Mouse (Mus musculus): ENCODE measurements around the gene Pramef12. TPM values are rescaled to one million over a fixed set of nuclear protein-coding genes. Genes with fewer than 3 reads are reported as not detected.
"Not testable (repeated sequence)": the region's sequence is repeated elsewhere in the genome, so short reads cannot be mapped to it uniquely, and the experiment has no call there.

Gene Pramef12
- total and polyA plus RNA-seq, 2 experiments from 2014 or later: not detected

GRCm38 (mm10) chr4:144396316-144396715, 11.9 kb downstream of the Pramef12 start:
- ATAC-seq: no peak
- Histone ChIP-seq H3K4me2 (ENCODE audit: low read depth, low read length) (no peak overlapping the region), H3K36me3 (ENCODE audit: insufficient read depth, low read length) (no peaks in the 10 kb centered on the region), H3K27me3 (ENCODE audit: insufficient read depth, low read length) (no peaks in the 10 kb centered on the region), H3K9me3 (ENCODE audit: low read length) (peaks cover 16% of the 10 kb centered on the region), H3K9ac (replicated peaks; ENCODE audit: low read length) (no peak overlapping the region), H3K4me1 (ENCODE audit: insufficient read depth, low read length) (no peaks in the 10 kb centered on the region), H3K27ac (no peak overlapping the region), H3K4me3 (ENCODE audit: low read length) (no peak overlapping the region)
- no peak for TF ChIP-seq CTCF (IDR thresholded peaks at IDR 0.05; ENCODE audit: low read depth)
- no peak for DNase-seq (ENCODE audit: low spot score)
- 36% methylated on average over 3 of the region's 3 CpGs for WGBS

GRCm38 (mm10) chr4:144377911-144378310, 30.4 kb downstream of the Pramef12 start, which contains the start of gene Pramef20:
Pramef20 (minus strand) TSS chr4:144377933.
- WGBS: 56% methylated on average over 2 of the region's 2 CpGs
- H3K27ac ChIP-seq: no peak within 1 kb of the TSS
- ATAC-seq (no peak), DNase-seq (ENCODE audit: low spot score) (no peak)
- H3K27me3 ChIP-seq (ENCODE audit: insufficient read depth, low read length): no peaks in the 10 kb centered on the region
- H3K9me3 ChIP-seq (ENCODE audit: low read length): peaks cover 20% of the 10 kb centered on the region
- no peak within 1 kb of the TSS for H3K4me2 ChIP-seq (ENCODE audit: low read depth, low read length)
- H3K4me3 ChIP-seq (ENCODE audit: low read length): no peak within 1 kb of the TSS
- no peaks in the 10 kb centered on the region for H3K36me3 ChIP-seq (ENCODE audit: insufficient read depth, low read length)
- H3K9ac ChIP-seq (replicated peaks; ENCODE audit: low read length): no peak within 1 kb of the TSS
- TF ChIP-seq CTCF (IDR thresholded peaks at IDR 0.05; ENCODE audit: low read depth): no peak
- H3K4me1 ChIP-seq (ENCODE audit: insufficient read depth, low read length): no peaks in the 10 kb centered on the region

GRCm38 (mm10) chr4:144357642-144358041, 50.6 kb downstream of the Pramef12 start, which contains the start of gene Gm13119:
Gm13119 (plus strand) TSS chr4:144357942.
- H3K9ac ChIP-seq (replicated peaks; ENCODE audit: low read length); H3K27me3 ChIP-seq (ENCODE audit: insufficient read depth, low read length); ATAC-seq; H3K27ac ChIP-seq; DNase-seq (ENCODE audit: low spot score); H3K4me1 ChIP-seq (ENCODE audit: insufficient read depth, low read length); H3K4me3 ChIP-seq (ENCODE audit: low read length); H3K4me2 ChIP-seq (ENCODE audit: low read depth, low read length); H3K36me3 ChIP-seq (ENCODE audit: insufficient read depth, low read length); H3K9me3 ChIP-seq (ENCODE audit: low read length): not testable (repeated sequence)
- 87% methylated on average over 3 of the region's 3 CpGs for WGBS

Other genes starting within 250 kb of the Pramef12 start
- not detected in 2 replicates for gene Oog3, start 245.8 kb downstream of the Pramef12 start, total RNA-seq (2014; rRNA removed)
- not detected in 2 replicates for gene Oog3, start 245.8 kb downstream of the Pramef12 start, polyA plus RNA-seq (2015; fragmentation: Nextera tagmentation; extraction: Ambion mirVana)
- not detected in 2 replicates for gene Oog2, start 217.7 kb downstream of the Pramef12 start, total RNA-seq (2014; rRNA removed)
- not detected in 2 replicates for gene Oog2, start 217.7 kb downstream of the Pramef12 start, polyA plus RNA-seq (2015; fragmentation: Nextera tagmentation; extraction: Ambion mirVana)
- gene C87977, start 195.1 kb downstream of the Pramef12 start, total RNA-seq (2014; rRNA removed): not detected in 2 replicates
- gene C87977, start 195.1 kb downstream of the Pramef12 start, polyA plus RNA-seq (2015; fragmentation: Nextera tagmentation; extraction: Ambion mirVana): not detected in 2 replicates
- not detected in 2 replicates for gene Pramel5, start 128.0 kb downstream of the Pramef12 start, total RNA-seq (2014; rRNA removed)
- gene Pramel5, start 128.0 kb downstream of the Pramef12 start, polyA plus RNA-seq (2015; fragmentation: Nextera tagmentation; extraction: Ambion mirVana): not detected in 2 replicates
- not detected in 2 replicates for gene Gm13128, start 78.2 kb downstream of the Pramef12 start, total RNA-seq (2014; rRNA removed)
- gene Gm13128, start 78.2 kb downstream of the Pramef12 start, polyA plus RNA-seq (2015; fragmentation: Nextera tagmentation; extraction: Ambion mirVana): not detected in 2 replicates
- gene Gm13119, start 50.5 kb downstream of the Pramef12 start, total RNA-seq (2014; rRNA removed): not detected in 2 replicates
- not detected in 2 replicates for gene Gm13119, start 50.5 kb downstream of the Pramef12 start, polyA plus RNA-seq (2015; fragmentation: Nextera tagmentation; extraction: Ambion mirVana)
- gene Pramef20, start 30.5 kb downstream of the Pramef12 start, total RNA-seq (2014; rRNA removed): not detected in 2 replicates
- not detected in 2 replicates for gene Pramef20, start 30.5 kb downstream of the Pramef12 start, polyA plus RNA-seq (2015; fragmentation: Nextera tagmentation; extraction: Ambion mirVana)
- gene 1700012P22Rik, start 30.3 kb upstream of the Pramef12 start, total RNA-seq (2014; rRNA removed): not detected in 2 replicates
- gene 1700012P22Rik, start 30.3 kb upstream of the Pramef12 start, polyA plus RNA-seq (2015; fragmentation: Nextera tagmentation; extraction: Ambion mirVana): 0.15 and 0.49 TPM in 2 replicates
- gene Gm9944, start 44.9 kb upstream of the Pramef12 start, total RNA-seq (2014; rRNA removed): not detected in 2 replicates
- gene Gm9944, start 44.9 kb upstream of the Pramef12 start, polyA plus RNA-seq (2015; fragmentation: Nextera tagmentation; extraction: Ambion mirVana): not detected in 2 replicates
- not detected in 2 replicates for gene Aadacl3, start 55.3 kb upstream of the Pramef12 start, total RNA-seq (2014; rRNA removed)
- gene Aadacl3, start 55.3 kb upstream of the Pramef12 start, polyA plus RNA-seq (2015; fragmentation: Nextera tagmentation; extraction: Ambion mirVana): not detected in 2 replicates
- gene 9430007A20Rik, start 111.4 kb upstream of the Pramef12 start, total RNA-seq (2014; rRNA removed): not detected in 2 replicates
- not detected in 2 replicates for gene 9430007A20Rik, start 111.4 kb upstream of the Pramef12 start, polyA plus RNA-seq (2015; fragmentation: Nextera tagmentation; extraction: Ambion mirVana)
- gene Gm13124, start 156.7 kb upstream of the Pramef12 start, total RNA-seq (2014; rRNA removed): not detected in 2 replicates
- not detected in 2 replicates for gene Gm13124, start 156.7 kb upstream of the Pramef12 start, polyA plus RNA-seq (2015; fragmentation: Nextera tagmentation; extraction: Ambion mirVana)
- not detected in 2 replicates for gene Aadacl4, start 205.2 kb upstream of the Pramef12 start, total RNA-seq (2014; rRNA removed)
- not detected in 2 replicates for gene Aadacl4, start 205.2 kb upstream of the Pramef12 start, polyA plus RNA-seq (2015; fragmentation: Nextera tagmentation; extraction: Ambion mirVana)

Measured in hindbrain, postnatal 0 days (tissue).